Mouse (Mus musculus) gastrocnemius, postnatal 36 days (tissue): Measurements from ENCODE around the gene Mtmr12. TPM values are rescaled to one million over a fixed set of nuclear protein-coding genes. Genes with fewer than 3 reads are reported as not detected.

ENCODE experiments used
- DNase-seq, 2 experiments: peaks; one replicate each; pipeline ENCODE4 v3.0.0; 2022
- intact Hi-C: fragments of 180-260 bp; cut with DNase I; formaldehyde crosslinking; loops from one replicate; pipeline ENCODE4 v1.15.1; 2025
- total RNA-seq, 2 experiments: library from RNA; stranded (reverse); gene quantifications; 2 replicates each; pipeline ENCODE4 v1.2.3; 2021

The Mtmr12 gene
- total RNA-seq, 2 experiments from 2014 or later = 3.1 to 3.7 TPM

DNA sequence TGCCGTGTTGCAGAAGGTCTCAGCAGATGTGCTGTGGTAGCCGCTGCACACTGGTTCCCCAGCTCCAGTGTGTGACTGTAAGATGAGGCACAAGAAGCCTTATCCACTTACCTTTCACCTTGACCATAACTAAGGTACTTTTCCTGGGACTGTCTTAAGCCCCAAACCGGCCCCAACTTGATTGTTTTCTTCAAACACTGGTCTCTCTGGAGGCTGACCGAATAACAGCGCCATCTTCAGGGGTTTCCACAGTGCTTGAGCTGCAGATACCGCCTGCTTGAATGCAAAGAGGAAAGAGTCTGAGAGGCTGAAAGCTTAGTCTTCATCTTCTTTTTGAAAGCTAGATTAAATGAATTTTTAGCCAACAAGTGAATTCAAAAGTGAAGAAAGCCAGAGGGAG lies 26.6 kb downstream of the Mtmr12 start:
- no peak for DNase-seq

GRCm38 (mm10) chr15:12232429-12232828 lies 27.6 kb downstream of the Mtmr12 start:
- intact Hi-C loops = no loop called here
- no peak for DNase-seq

More for the DNA sequence above, 26.6 kb downstream of the Mtmr12 start:
- intact Hi-C loops = no loop called here

- no peak for DNase-seq
- intact Hi-C loops = no loop called here
Measured at GRCm38 (mm10) chr15:12233021-12233420, 28.2 kb downstream of the Mtmr12 start.

DNA sequence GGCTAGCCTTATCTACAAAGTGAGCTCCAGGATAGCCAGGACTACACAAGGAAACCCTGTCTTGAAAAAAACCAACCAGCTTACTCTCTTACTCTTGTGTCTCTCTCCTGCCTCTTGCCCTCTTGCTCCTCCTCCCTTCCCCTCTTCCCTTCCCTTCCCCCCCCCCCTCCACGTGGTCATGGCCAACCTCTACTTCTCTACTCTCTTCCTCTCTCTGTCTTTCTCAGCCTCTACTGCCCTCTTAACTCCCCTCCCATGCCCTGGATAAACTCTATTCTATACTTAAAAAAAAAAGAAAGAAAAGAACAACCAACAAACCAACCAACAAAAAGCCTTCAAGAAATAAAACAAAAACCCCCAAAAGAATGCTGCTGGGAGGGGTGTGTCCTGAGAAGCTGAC lies 30.7 kb downstream of the Mtmr12 start:
- no peak for DNase-seq
- intact Hi-C loops = no loop called here

- no peak for DNase-seq
- intact Hi-C loops = no loop called here
Measured at GRCm38 (mm10) chr15:12235983-12236382, 31.2 kb downstream of the Mtmr12 start.

DNA sequence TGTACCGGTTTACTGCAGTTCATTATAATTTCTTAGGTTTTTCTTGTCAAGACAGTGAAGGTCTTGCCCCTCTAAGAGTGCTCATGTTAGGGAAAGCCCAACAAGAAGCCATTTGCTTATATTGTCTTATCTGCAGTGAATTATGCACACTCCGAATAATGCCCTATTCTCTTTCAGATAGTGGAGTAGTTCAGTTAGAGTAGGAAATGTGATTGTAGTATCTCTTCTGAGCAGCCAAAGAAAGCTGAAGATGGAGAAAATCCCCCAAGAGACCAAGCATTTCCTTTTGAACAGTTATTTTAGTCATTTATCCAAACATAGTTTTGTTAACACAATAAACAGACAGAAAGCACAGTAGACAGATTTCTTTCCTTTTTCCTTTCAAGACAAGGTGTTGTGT lies 32.1 kb downstream of the Mtmr12 start:
- DNase-seq = no peak
- intact Hi-C loops = no loop called here

- intact Hi-C loops = no loop called here
- DNase-seq = no peak
Measured at GRCm38 (mm10) chr15:12237539-12237938, 32.7 kb downstream of the Mtmr12 start.

DNA sequence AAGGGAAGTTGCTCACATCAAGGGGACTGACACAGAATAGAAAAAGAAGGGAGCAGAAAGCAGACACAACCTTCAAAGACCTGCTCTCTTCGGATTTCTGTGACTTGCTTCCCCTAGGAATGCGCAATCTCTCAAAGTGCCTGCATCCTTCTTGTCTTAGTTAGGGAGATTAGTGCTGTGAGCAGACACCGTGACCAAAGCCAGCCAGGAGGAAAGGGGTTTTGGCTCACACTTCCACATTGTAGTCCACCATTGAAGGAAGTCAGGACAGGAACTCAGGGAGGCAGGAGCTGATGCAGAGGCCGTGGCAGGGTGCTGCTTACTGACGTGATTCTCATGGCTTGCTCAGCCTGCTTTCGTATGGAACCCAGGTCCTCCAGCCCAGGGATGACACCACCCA lies 33.5 kb downstream of the Mtmr12 start:
- intact Hi-C loops = no loop called here
- DNase-seq = no peak

GRCm38 (mm10) chr15:12240705-12241328 lies 36.0 kb downstream of the Mtmr12 start:
- intact Hi-C loops = no loop called here
- no peak for DNase-seq

- peak; percentile 52 to 75 for DNase-seq
- intact Hi-C loops = no loop called here
Measured at GRCm38 (mm10) chr15:12243792-12244191, 39.0 kb downstream of the Mtmr12 start.

DNA sequence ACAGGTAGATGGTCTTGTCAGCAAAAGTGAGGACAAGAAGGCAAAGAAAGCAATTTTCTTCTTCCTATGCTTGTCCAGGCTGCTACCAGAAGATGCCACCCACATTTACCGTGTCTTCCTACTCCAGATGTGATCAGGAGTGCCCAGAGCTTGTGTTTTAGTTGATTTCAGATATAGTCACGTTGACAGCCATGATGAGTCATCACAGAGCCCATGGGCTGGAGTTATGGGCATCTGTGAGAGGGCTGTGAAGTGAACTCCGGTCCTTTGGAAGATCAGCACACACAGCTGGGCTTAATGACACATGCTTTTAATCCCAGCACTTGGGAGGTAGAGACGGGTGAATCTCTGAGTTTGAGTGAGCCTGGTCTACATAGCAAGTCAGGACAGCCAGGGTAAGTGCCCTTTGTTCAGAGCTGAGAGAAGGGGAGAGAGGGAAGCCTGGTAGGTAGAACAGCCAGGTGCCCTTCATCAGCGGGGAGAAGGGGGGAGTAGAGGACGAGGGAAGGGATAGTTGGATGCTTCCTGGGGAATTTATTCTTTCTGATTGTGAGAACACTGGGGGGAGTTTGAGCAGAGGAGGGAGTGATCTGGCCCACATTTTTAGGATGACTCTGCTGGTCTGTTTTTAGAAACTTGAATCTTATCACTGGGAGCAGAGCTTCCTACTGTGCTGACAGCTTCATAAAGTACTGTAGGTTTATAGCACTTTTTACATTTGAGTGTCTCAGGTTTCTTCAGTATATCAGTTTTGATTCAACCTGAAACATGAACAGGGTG lies 40.9 kb downstream of the Mtmr12 start:
- intact Hi-C loops = loop anchor here (5.0 kb wide), 1 partner anchor 48 kb away; no protein-coding TSS in a partner anchor
- no peak for DNase-seq

GRCm38 (mm10) chr15:12246360-12247158 lies 41.7 kb downstream of the Mtmr12 start:
- intact Hi-C loops = loop anchor here (5.0 kb wide), 1 partner anchor 49 kb away; no protein-coding TSS in a partner anchor

DNA sequence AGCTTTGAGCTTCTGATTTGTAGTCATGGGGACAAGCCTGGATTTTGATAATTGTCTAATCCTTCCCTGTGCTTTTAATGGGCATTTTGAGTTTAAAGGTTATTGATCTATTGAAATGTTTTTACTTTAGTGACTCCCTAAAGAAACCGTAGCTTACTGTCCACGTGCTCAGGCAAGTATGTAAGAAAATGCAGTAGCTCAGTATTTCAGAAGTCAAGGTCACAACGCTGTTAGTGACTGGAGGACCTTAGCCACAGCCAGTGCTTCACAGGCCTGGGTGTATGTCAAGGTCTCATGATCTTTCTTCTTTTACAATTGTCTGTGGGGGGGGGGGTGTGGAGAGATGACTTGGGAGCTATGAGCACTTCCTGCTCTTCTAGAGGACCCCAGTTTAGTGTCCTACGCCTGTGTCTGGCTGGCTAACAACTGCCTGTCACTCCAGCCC lies 42.4 kb downstream of the Mtmr12 start:
- DNase-seq = no peak
- intact Hi-C loops = loop anchor here (5.0 kb wide), 1 partner anchor 50 kb away; no protein-coding TSS in a partner anchor

More at GRCm38 (mm10) chr15:12246360-12247158, 41.7 kb downstream of the Mtmr12 start:
- DNase-seq = no peak

DNA sequence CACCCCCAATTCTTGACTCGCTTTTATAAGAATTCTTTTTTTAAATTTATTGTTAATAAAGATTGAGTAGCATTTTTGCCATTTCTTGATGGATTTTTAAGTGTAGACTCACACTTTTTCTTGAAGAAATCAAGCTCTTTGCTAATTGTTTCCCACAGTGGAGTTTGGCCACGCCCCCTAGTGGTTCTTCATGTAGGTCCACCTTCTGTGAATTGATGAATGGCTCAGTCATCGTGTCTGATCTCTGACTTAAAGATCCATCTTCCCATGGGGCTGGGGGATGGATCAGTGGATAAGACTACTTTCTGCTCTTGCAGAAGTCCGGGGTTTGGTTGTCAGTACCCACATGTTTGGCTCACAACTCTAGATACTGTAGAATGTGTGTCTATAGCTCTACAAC lies 43.5 kb downstream of the Mtmr12 start:
- DNase-seq = no peak
- intact Hi-C loops = loop anchor here (5.0 kb wide), 1 partner anchor 51 kb away; no protein-coding TSS in a partner anchor

DNA sequence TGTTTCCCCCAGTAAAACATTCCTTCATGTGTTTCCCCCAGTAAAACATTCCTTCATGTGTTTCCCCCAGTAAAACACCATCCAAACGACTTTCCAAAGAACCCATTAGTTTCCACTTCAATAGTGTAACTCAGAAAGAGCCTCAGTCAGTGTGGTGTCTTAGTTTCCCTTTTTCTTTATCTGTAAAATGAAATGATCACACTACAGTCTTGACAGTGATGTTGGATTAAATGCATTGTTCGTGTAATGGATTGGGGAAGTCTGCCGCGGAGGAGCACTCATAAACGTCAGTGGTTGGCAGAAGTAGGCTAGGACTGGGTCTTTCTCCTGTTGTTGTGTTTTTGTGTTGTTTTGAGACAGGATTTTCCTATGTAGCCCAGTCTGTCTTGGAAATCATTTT lies 45.5 kb downstream of the Mtmr12 start:
- intact Hi-C loops = no loop called here
- no peak for DNase-seq

DNA sequence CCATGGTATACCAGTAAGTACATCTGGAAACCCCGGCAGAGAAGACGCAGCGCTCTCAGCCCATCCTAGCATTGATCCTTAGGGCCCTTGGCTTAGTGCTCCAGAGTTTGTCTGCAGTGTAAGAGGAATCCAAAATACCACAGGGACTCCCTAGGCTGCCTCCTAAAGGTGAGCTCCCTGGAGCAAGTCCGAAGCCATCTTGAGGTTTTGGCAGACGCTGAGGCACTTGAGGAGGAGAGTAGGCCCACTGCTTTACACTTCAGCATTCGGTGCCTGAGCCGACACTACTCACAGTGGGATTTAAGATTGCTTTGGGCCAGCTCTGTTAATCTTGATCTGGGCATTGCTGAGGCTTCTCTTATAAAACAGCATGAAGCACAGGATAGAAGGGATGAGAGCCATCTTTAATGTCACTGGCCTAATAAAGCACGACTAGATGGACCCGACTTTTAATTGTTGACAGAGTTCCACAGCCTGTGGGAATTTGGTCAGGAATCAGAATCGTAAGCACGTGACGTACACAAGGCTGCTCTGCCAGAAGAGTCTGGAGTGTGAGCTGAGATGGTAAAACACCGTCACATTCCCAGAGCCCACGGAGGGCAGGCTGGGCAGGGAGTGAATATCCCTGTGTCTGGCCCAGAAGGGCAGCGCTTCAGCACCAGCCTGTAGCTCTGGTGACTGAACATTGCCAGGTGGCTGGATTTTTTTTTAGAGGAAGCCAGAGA lies 46.8 kb downstream of the Mtmr12 start:
- intact Hi-C loops = no loop called here
- no peak for DNase-seq

- intact Hi-C loops = no loop called here
- no peak for DNase-seq
Measured at GRCm38 (mm10) chr15:12252141-12252489, 47.3 kb downstream of the Mtmr12 start.

DNA sequence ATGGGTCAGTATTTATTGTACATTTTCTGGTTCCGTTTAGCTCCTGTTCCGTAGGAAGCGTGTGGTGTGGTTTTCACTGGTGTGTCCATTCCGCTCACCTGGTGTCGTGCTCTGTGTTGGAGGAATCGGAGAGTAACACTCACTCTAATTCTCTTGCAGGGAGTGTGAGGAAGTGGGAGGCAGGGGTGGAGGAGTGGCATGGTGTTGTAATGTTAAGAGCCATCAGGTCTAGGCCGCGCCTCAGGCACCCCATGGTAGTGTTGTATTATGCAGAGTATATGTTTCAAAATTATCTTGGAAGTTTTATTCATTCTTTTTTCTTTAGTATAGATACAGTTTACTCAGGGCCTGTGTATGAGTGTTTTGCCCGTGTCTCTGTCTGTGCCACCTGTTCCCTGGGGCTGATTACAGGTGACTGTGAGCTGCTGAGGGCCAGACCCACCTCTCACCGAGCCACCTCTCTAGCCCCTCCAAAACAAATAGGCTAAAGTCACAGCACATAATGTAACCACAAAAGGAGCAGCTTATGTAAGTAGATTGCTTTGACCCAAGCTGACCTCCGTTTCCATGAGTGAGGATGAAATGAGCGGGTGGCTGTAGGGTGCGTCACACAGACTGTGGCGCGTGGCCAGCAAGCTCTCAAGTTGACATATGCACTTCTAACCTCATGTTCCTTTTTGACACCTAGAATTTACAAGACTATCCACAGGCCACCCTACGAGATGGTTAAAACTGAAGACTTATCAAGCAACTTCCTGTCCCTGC lies 53.1 kb downstream of the Mtmr12 start:
- no peak for DNase-seq
- intact Hi-C loops = no loop called here

GRCm38 (mm10) chr15:12263056-12263455 lies 58.2 kb downstream of the Mtmr12 start:
- intact Hi-C loops = no loop called here
- no peak for DNase-seq

DNA sequence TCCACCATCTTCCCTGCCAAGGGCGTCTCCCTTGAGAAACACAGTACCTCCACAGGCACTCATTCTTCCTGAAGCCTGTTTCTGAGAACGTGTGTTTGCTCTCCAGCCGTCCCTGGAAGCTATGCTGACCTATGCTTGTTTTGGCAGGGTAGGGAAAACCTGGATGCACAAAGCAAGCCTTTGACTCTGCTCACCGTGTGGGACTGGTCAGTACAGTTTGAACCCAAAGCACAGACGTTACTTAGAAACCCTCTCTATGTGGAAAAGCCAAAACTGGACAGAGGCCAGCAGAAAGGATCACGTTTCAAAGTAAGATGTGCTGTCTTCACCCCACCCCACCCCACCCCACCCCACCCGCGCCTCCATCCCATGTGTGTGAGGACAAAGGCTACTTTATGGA lies 61.6 kb downstream of the Mtmr12 start:
- intact Hi-C loops = loop anchor here (5.0 kb wide), 1 partner anchor 294 kb away; no protein-coding TSS in a partner anchor
- no peak for DNase-seq
